12 mouse cellular contexts compared by ENCODE assay signal in the genomic region with DNA sequence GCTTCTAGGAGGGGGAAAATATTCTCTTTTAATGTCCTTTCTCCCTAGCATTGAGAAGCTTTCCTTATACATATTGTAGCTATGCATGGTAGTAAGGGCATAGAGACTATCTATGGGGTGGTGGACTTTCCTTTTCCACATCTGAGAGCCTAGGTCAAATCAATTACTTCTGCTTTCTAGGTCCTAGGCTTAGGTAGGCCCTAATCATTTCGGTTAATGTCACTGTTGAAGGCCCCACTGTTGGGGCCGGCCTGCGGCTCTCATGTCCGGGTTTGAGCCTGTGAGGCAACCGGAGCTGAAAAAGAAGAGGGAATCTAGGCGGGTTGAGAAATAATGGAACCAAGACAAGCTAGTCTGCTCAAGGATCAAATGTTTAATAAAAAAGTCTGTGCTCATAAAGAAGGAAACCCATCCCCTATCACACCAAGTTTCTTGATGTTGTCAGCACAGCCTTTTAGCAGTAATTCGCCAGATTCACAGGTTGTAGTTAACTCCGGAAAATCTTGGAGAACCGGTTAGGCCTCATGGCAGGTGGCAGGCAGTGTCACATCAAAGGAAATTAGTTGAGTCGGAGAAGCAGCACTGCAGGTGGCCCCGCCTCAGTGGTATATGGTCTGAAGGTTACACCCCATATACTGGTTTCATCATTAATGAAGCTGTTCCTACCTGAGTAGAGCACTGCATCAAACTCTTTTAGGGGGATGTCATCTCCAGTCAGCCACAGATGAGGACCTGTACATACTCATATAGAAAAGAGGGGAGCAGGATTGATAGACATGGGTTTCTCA.
"Had no signal": no experiment of that assay in that cellular context is flagged by ENCODE, and none has a peak within 500 bp of the region (broad histone marks: within the 10 kb centered on the region; RNA-seq: fewer than 3 reads in every experiment).

No protein-coding gene starts in this region.

- H3K4me2 ChIP-seq: limb, embryonic 13.5 days; liver, embryonic 12.5 days; midbrain, embryonic 13.5 days had no signal

- DNase-seq: kidney, adult 8-10 months; kidney, postnatal 36 days; layer of hippocampus, adult 9-11 months; layer of hippocampus, postnatal 36 days; right cerebral cortex, adult 18-20 months; right cerebral cortex, postnatal 25 days; thymus, postnatal 4 days had no signal

- H3K9me3 ChIP-seq: liver, embryonic 12.5 days had no signal

- ATAC-seq: inflammation-experienced regulatory T-cells, adult 6 months; liver, embryonic 12.5 days; midbrain, embryonic 13.5 days had no signal

- H3K4me3 ChIP-seq: limb, embryonic 13.5 days; liver, embryonic 12.5 days; midbrain, embryonic 13.5 days had no signal

- H3K9ac ChIP-seq: limb, embryonic 13.5 days; liver, embryonic 12.5 days; midbrain, embryonic 13.5 days had no signal

- H3K27ac ChIP-seq: kidney, postnatal 0 days; limb, embryonic 13.5 days; liver, embryonic 12.5 days; midbrain, embryonic 13.5 days had no signal

- H3K4me1 ChIP-seq: limb, embryonic 13.5 days; liver, embryonic 12.5 days; midbrain, embryonic 13.5 days had no signal

- H3K27me3 ChIP-seq: limb, embryonic 13.5 days; liver, embryonic 12.5 days; midbrain, embryonic 13.5 days had no signal
